Mouse (Mus musculus): ENCODE measurements around the gene Esd.
A peak's percentile ranks its signal among the peaks of the same experiment; 100 is the strongest.

Gene Esd

DNA sequence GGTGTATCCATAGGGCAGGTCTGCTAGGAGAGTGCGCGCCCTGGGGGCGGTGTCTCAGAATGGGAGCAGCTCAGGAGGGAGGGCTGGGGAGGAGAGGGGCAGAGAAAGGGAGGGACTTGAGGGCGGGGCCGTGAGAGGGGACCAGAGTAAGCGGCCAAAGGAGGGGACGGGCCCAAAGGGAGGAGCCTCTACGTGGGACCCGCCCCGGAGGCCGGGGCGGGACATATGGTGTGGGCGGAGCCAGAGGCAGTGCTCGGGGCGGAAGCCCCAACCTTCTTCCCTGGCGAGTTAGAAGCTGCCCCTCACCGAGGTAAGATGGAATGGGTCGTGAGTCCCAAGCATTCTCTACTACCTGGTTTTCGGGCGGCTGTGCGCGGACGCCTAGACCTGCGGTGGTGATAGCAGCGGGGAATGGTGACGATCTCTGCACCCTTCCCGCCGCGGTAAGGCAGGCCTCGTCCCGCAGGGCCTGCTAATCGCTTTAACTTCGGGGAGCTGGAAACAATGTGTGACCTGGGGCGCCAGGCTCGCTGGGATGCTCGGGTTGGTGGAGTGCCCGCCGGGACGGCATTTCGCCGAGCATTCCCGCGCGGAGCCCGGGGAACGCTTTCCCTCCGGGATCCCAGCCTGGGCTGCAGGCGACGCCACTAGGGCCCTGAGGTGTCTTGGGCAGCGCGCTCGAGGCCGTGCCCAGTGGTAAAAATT, at the start of gene Esd:
TSS of gene Esd (plus strand) at position 219 of the 705 bp plus-strand sequence.
- DNase-seq: peak; percentile 97

DNA sequence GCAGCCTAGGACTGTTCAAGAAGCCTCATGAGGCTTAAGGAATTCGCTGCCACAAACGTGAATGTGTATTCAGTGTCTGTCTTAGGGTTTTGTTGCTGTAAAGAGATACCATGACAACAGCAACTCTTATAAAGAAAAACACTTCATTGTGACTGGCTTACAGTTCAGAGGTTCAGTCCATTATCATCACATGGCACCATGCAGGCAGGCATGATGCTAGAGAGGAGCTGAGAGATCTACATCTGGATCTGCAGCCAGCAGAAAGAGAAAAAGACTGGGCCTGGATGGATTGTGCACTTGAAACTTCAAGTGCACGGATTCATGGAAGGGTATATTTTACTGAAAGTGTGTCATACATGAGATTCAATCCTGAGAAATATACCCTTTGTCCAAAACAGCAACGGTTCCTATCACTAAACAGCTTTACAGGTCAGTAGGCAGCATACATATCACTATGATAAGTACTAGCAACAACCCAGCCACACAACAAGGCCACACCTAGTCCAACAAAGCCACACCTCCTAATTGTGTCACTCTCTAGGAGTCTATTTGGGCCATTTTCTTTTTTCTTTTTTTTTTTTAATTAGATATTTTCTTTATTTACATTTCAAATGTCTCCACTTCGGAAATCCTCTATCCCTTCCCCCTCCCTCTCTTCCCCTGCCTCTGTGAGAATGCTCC, 47.7 kb upstream of the Esd start:
- DNase-seq: no peak

- no peak for DNase-seq
These were observed 40.1 kb upstream of the Esd start for GRCm38 (mm10) chr14:74691963-74692362.

GRCm38 (mm10) chr14:74696766-74697165, 35.3 kb upstream of the Esd start:
- DNase-seq: peak; percentile 13

DNA sequence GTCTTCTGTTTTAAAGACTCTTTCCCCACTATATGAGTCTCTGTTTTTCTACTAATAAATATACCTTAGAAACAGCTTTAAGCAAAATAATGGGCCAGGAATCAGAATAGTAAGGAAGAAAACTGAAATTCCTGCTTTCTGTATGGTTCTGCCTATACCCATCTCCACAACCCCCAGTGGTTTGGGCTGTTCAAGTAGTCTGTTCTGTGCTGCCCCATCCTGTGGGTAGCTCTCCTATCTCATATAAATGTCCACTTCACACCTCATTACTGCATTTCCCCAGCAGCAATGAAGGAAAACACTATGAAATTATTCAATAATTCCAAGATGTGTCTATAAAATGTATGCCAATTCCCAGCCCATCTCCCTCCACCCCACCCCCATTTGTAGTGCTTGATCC, 34.7 kb upstream of the Esd start:
- DNase-seq: no peak

DNA sequence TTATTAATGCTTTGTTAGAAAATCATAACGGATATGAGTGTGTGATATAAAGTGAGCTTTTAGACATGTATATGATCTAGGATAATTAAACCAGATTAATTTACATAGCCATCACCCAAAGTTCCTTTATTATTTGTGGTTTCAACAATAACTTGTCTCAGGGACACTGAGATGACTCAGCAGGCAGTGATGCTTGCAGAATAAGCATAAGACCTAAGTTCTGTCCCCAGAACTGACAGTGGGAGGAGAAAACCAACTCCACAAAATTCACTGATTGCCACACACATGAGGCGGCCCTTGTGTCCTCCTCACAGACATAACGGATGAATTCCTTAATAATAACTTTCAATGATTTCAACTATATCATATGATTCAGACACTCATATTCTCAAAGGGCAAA, 32.9 kb upstream of the Esd start:
- no peak for DNase-seq

DNA sequence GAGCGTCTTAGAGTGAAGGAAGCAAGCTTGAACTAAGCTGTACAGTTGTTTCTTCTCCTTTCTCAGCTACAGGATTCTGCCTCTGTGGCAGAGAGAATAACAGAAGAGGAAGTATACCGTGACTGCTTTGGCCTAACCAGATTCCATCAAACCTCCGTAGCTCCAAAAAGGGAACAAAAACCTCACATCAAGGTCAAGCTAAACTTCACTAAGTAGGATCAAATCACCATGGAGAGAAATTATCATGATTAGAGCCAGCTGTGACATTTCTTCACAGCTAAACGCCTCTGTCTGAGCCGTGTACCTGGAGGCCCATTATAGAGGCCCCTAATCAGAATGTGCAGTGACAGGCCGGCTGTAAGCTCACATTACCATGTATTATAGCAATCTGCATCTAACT, 28.2 kb upstream of the Esd start:
- peak; percentile 18 for DNase-seq

DNA sequence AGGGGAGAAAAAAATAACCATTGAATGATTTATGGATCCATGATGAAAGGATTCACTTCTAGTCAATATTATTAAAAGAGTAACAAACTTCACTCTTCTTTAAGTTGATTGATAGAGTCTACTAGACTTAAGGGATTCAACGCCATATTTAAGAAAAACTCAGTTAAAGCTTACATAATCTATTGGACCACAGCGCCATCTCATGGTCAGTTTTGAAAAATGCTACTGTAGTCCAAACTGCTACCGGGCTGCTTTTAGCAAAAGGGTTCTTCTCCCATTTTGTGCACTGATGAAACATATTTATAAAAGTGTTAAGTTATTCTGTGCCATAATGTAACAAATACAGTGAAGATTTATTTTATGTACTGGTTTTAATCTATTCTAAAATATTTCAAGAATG, 23.0 kb upstream of the Esd start:
- peak; percentile 73 for DNase-seq

DNA sequence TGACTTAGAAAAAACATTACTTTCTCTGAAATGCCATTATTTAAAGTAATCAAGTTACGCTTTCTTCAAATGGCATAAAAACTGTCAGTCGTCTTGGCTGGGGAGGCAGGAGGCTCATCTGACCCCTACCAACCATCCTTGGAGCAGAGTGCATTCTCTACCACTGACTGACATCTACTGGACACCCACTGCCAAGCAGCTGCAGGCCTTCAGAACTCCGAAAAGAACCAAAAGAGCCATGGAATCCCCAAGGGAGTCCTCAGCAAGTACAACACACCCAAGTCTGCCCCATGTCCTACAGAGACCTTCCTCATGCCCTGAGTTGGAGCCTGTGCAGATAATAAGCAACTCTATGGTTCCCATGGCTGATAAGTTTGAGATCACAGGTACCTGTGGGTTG, 8.6 kb upstream of the Esd start:
- no peak for DNase-seq

GRCm38 (mm10) chr14:74731221-74732078, 647 bp upstream of the Esd start:
- DNase-seq: no peak

DNA sequence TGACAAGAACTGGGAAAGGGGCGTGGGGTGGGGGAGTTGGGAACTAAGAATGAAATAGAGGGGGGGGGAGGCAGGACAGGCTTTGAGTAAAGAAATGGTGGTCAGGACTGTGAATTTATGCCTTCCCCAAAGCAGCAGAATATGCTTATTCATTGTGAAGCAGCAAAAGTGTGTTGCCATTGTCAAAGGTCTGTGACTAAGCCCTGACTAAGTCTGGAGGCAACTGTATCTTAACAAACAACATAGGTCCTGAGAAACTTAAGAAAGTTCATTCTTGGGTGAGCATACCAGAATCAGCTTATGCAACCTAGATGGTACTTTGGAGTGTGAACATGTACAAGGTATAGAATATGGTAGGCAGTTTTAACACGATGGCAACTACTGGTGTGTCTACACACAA, 1.3 kb downstream of the Esd start:
- no peak for DNase-seq

GRCm38 (mm10) chr14:74735471-74735870, 3.4 kb downstream of the Esd start:
- DNase-seq: no peak

- DNase-seq: no peak
These were observed 4.8 kb downstream of the Esd start for GRCm38 (mm10) chr14:74736850-74737249.

DNA sequence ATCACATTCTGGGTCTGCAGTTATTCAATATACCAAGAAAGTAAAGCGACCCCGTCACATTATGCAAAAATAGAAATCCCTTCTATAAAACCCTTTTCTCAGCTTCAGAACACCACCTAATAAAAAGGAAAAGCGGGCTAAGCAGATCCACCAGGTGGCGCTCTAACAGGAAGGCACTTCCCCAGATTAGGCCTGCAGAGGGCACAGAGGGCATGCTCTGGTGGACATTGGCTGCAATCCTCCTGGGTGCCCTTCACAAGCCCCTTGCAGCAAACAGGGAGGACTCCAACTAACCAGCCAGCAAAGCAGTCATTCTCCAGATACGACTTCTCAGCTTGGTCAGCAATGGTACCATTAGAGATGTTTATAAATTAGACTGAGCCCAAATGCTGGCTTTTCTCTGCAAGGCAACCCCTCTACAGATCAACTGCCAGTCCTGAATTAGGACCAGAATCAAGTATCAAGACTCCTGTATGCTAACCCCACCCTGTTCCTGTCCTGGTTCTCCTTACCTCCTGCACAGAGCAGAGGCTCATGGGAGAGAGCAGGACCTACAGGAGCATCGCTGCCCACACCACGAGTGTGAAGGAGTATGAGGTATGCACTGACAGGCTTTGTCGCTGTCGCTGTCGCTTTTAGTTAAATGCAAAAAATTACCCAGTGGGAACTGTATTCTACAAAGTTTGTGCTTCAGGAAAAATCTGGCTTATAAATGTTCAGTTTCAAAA, 32.3 kb downstream of the Esd start:
- peak; percentile 85 for DNase-seq

GRCm38 (mm10) chr14:74767892-74768291, 35.8 kb downstream of the Esd start:
- DNase-seq: no peak

DNA sequence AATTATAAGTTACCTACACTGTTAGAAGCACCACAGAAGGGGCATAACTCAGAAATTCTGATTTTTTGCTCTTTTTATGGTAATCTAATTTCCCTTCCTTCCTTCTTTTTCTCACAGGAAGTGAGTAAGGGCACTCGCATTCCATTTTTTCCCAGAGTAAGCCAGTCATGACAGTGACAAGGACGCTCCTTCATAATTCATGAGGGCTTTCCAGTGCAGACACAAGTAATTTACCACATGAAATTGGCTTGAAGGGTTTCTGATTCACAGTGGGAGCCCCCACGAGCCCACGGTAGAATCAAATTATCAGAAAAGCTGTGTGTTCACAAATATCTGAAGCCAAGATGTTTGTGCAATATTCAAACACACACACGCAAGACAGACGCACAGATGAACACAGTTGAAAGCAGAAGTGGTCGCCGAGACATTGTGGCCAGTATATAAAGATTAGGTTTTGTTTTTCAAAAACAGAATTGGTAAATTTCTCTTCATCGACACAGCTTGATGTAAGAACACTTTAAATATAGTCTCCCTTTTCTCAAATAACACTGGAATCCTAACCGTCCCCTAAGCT, 42.0 kb downstream of the Esd start:
- DNase-seq: no peak

GRCm38 (mm10) chr14:74784243-74784934, 52.3 kb downstream of the Esd start:
- no peak for DNase-seq

- DNase-seq: no peak
These were observed 55.6 kb downstream of the Esd start for GRCm38 (mm10) chr14:74787717-74788116.

- peak; percentile 31 for DNase-seq
These were observed 56.7 kb downstream of the Esd start for GRCm38 (mm10) chr14:74788766-74789165.

- DNase-seq: no peak
These were observed 58.4 kb downstream of the Esd start for GRCm38 (mm10) chr14:74790535-74790934.

DNA sequence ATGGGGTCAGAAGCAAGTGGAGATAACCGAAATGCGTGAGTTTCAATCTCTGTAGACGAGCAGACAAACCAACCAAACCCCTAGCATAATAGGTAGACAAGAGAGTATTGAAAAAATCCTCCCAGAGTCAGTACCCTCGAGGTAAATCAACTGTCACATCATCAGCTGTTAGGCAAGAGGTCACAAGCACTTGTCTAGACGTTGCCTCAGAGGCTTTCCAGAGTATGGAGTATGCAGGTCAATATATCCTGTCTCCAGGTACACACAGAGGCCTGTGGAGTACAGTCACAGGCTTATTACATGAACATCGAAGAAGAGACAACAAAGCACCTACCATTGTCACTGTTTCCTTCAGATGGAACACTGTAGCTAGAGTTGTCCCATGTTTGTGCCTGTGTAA, 60.7 kb downstream of the Esd start:
- no peak for DNase-seq

GRCm38 (mm10) chr14:74794931-74795330, 62.8 kb downstream of the Esd start:
- DNase-seq: no peak
